Comparison of ENCODE assay signal across 24 mouse cellular contexts in genomic region chr6:6193906-6194305, GRCm38 (mm10). TPM values are rescaled to one million over a fixed set of nuclear protein-coding genes. Genes with fewer than 3 reads are reported as not detected.
A peak's percentile ranks its signal among the peaks of the same experiment; 100 is the strongest.
DNase-seq lines count a peak whose midpoint lies in the region; ATAC-seq lines count a peak whose summit lies in the region.
"Had no signal": no experiment of that assay in that cellular context is flagged by ENCODE, and none has a peak within 500 bp of the region (broad histone marks: within the 10 kb centered on the region; RNA-seq: fewer than 3 reads in every experiment).

No protein-coding gene starts in this region.

- 71% methylated on average over 13 of the region's 13 CpGs for WGBS in liver, embryonic 12.5 days (ENCODE audit: insufficient replicate concordance)

- H3K9me3 ChIP-seq in liver, embryonic 12.5 days (replicated peaks) = no peaks in the 10 kb centered on the region
- H3K9me3 ChIP-seq: embryonic facial prominence, embryonic 12.5 days; embryonic facial prominence, embryonic 15.5 days; heart, embryonic 13.5 days had no signal

- H3K9ac ChIP-seq in liver, embryonic 12.5 days = no peak overlapping the region
- H3K9ac ChIP-seq: embryonic facial prominence, embryonic 12.5 days; embryonic facial prominence, embryonic 15.5 days; heart, embryonic 13.5 days; hindbrain, embryonic 14.5 days had no signal

- H3K4me2 ChIP-seq in liver, embryonic 12.5 days = no peak overlapping the region
- H3K4me2 ChIP-seq: embryonic facial prominence, embryonic 12.5 days; embryonic facial prominence, embryonic 15.5 days; heart, embryonic 13.5 days; hindbrain, embryonic 14.5 days had no signal

- H3K27me3 ChIP-seq in liver, embryonic 12.5 days (replicated peaks) = no peaks in the 10 kb centered on the region
- H3K27me3 ChIP-seq: embryonic facial prominence, embryonic 12.5 days; embryonic facial prominence, embryonic 15.5 days; heart, embryonic 13.5 days had no signal

- H3K27ac ChIP-seq in liver, embryonic 12.5 days = no peak overlapping the region
- H3K27ac ChIP-seq: embryonic facial prominence, embryonic 12.5 days; embryonic facial prominence, embryonic 15.5 days; gastrocnemius, adult 2 months; heart, embryonic 13.5 days; hindbrain, embryonic 14.5 days; hindbrain, postnatal 0 days had no signal

- no peak overlapping the region for H3K4me3 ChIP-seq in liver, embryonic 12.5 days
- H3K4me3 ChIP-seq: embryonic facial prominence, embryonic 12.5 days; embryonic facial prominence, embryonic 15.5 days; gastrocnemius, adult 2 months; heart, embryonic 13.5 days had no signal

- peak; percentile 21 to 34 for DNase-seq in cerebellum, postnatal 10 days
- DNase-seq in cerebellum, adult 18-20 months = no peak
- no peak for DNase-seq in frontal cortex, postnatal 10 days (ENCODE audit: low spot score in 2 of 2)
- peak; percentile 38 for DNase-seq in layer of hippocampus, adult 9-11 months
- no peak for DNase-seq in layer of hippocampus, postnatal 14 days (ENCODE audit: low spot score in 2 of 2)
- DNase-seq: adrenal gland, adult 8-10 months; adrenal gland, postnatal 25 days; cerebellum, adult 11 months; cerebellum, adult 8-10 months; gastrocnemius, adult 2 months; gastrocnemius, postnatal 14 days; heart, adult 18-20 months; heart, postnatal 14 days; heart, postnatal 4 days had no signal

- H3K4me1 ChIP-seq in liver, embryonic 12.5 days = no peaks in the 10 kb centered on the region
- H3K4me1 ChIP-seq: embryonic facial prominence, embryonic 15.5 days had no signal

- ATAC-seq in frontal cortex, adult (ENCODE audit: low TSS enrichment) = peak; percentile 71
- no peak for ATAC-seq in liver, embryonic 12.5 days
- ATAC-seq: activated CD4-positive, CD25-positive, alpha-beta regulatory T cell, adult 4 months; hindbrain, postnatal 0 days; inflammation-experienced regulatory T-cells, adult 6 months; intestine, embryonic 16.5 days had no signal

- peaks cover 7% of the 10 kb centered on the region; the same call in 1 of the 2 replicates for H3K36me3 ChIP-seq in liver, embryonic 12.5 days
- H3K36me3 ChIP-seq: embryonic facial prominence, embryonic 12.5 days; embryonic facial prominence, embryonic 15.5 days had no signal

RNA-seq across cellular contexts. Expression of gene Slc25a13, which starts 23.1 kb away (rescaled TPM):
- total RNA-seq in layer of hippocampus, postnatal 14 days (2021) = 1 to 10 TPM; 2.2 to 3.0 TPM
- polyA plus RNA-seq in liver, embryonic 12.5 days (2016; fragmentation: Nextera tagmentation; extraction: Ambion mirVana) = 41.9 and 43.6 TPM in 2 replicates

Comparison
In these comparisons a context has a peak if more than half of its experiments do, and no peak if none do; other contexts are left out.
1. DNase-seq: peak in cerebellum, postnatal 10 days (2 of 2) and layer of hippocampus, adult 9-11 months (single experiment); none in cerebellum, adult 18-20 months (0 of 2), frontal cortex, postnatal 10 days (0 of 2) and layer of hippocampus, postnatal 14 days (0 of 2).